Mouse (Mus musculus) common myeloid progenitor, adult 5-6 weeks (primary cell): ENCODE measurements around the gene Cphx3. TPM values are rescaled to one million over a fixed set of nuclear protein-coding genes. Genes with fewer than 3 reads are reported as not detected.
"Not testable (repeated sequence)": the region's sequence is repeated elsewhere in the genome, so short reads cannot be mapped to it uniquely, and the experiment has no call there.

Experiments used
- ATAC-seq: replicated peaks from 2 replicates; pipeline ENCODE4 v1.8.0; 2016; ENCODE audit warnings: low read depth, mild to moderate bottlenecking, moderate TSS enrichment, inconsistent platforms; ENCODE audit not compliant: poor library complexity, severe bottlenecking
- total RNA-seq: library from RNA; stranded (forward); fragments of 200-1000, 187-1606 nt; gene quantifications from 2 replicates; pipeline ENCODE4 v1.2.3, GENCODE M21; 2017

Cphx3 gene
- not detected in 2 replicates for total RNA-seq

DNA sequence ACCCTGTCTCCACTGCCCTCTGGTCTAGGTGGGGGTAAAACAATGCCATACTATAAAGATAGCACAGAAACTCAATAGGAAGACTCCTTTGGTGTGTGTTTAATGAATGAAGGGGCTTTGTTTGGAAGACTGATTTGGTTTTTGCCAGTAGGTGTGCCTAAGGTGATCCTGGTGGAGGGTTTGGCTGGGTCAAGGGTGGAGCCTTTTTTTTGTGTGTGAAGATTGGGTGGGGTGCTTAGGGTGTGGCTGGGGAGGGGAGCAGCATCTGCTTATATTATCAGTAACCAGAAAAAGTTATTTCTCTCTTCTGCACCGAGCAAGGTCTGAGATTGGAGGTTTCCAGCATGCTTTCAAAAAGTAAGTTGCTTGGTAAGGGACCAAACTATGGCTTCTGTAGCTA, at the start of gene Cphx3:
Gene Cphx3, plus strand, starts transcription at position 301 of the 400 bp plus-strand sequence.
- ATAC-seq, result not testable (repeated sequence)

DNA sequence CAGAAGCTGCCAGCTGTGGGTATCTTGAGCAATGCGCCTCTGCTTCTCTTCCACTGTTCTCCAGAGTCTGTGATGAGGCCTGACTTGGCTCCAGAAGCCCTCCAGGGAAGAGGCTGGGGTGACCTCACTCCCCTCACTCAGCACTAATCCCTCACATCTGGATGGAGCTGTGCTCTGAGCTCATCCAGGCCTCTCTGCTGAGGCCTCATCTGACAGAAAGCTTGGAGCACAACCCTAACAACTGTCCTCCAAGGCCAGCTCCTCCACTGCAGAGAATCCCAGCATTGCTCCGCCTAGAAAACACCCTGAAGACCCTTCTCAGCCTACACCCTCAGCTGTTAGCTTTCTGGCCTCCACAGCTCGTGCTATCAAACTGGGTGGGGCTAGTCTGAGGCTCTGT, 47.7 kb upstream of the Cphx3 start:
- ATAC-seq, result not testable (repeated sequence)

DNA sequence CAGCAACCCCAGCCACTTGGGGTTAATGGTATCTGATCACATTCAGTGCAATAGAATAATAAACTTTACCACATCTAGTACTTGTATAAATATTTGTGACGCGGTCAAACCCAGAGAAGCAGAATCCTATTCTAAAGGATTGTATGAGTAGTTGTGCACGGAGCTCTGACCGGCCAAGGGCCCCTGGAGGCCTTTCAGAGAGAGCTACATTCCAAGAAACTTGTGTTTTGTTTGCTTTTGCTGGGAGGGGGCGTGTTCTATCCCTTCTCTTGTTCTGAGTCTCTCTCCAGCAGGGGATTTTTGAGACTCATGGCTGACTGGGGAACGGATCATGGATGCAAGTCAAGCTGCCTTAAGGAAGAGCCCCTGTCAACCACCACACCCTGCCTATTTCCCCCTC, 46.7 kb upstream of the Cphx3 start:
- ATAC-seq, result not testable (repeated sequence)

DNA sequence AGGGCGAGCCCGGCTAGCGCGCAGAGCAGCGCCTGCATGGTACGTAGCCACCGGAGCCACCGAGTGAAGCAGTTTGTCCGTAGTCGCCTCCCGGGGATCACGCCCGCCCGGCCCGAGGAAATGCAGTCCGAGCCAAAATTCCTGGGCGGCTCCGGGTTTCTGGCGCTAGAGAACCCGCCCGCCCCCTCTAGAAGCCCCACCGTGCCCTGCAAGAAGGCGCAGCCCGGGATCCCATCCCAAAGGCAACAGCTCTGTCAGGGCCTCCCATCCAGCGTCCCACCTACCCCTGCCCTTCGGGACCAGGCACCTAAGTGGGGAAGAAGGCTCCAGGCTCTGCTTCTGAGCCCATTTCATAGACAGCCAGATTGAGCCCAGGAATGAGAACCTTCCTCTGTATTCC, 39.5 kb upstream of the Cphx3 start, which contains the start of gene Gm9780:
Gene Gm9780, minus strand, starts transcription at position 101 of the 400 bp plus-strand sequence.
- ATAC-seq, result not testable (repeated sequence)

DNA sequence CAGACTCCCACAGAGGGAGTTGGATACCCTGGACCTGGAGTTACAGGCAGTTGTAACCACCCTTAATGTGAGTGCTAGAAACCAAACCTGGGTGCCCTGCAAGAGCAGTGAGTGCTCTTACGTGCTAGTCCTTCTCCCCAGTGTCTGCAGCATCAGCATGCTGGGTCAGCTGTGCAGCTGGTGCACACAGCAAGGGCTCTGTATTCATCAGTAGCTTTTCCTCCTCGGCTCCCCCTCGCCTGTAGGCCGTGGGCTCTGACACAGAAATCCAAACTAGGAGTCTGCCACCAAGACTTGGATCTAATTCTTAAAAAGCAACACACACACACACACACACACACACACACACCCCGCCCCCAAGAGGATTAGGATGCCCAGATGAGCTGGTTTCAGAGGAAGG, 37.1 kb upstream of the Cphx3 start:
- ATAC-seq, result not testable (repeated sequence)

DNA sequence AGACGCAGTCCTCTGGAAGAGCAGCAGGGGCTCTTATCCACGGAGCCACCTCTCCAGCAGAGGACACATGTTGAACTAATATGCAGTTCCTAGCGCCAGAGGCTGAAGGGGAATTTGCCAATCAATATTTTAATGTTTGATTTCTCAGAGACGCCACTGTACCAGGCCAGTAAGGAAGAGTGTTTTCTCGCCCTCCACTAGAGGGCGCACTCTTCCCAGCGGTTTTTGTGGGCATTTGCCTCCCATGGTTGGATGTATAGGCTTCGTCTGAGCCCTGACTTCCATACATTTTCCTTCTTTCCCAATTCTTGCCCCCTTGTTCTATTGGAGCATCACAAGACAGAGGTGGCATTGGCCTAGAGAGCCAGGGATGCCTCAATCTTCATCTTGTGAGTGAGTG, 35.1 kb upstream of the Cphx3 start:
- ATAC-seq, result peak; percentile 84

DNA sequence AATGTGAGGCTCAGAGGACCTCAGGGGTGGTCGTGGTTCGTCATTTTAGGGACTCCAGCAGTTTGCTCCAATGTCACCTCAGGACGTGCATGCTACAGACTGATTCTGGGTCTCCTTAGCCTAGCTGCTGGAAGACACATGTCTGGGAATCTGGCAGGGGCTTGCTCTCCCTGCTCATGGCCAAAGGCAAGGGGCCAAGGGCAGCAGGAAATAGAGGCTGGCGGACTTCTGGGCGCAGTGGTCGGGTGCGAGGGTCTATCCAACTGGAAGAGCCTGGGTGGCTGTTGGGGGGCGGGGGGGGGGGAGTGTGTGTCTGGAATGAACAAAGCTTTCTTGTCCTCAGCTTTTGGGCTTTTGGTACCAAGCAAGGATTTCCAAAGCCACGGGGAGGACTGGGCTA, 33.3 kb upstream of the Cphx3 start:
- not testable (repeated sequence) for ATAC-seq

DNA sequence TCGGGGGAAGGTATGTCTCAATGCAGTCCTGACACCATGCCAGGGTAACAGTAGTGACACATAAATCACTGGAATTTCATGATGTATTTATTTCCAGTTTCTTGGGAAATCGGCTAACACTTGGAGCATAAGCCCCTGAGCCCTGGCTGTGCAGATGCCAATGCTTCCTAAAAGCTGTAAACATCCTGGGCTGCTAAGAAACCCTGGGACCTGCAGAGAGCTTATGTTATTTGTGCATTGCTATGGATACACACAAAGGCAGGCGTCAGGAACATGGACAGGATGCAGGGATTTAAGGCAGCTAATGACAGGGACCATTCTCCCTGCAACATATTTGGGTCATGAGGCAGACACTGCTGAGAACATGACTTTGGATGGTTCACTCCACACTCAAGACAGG, 23.9 kb upstream of the Cphx3 start:
- not testable (repeated sequence) for ATAC-seq

DNA sequence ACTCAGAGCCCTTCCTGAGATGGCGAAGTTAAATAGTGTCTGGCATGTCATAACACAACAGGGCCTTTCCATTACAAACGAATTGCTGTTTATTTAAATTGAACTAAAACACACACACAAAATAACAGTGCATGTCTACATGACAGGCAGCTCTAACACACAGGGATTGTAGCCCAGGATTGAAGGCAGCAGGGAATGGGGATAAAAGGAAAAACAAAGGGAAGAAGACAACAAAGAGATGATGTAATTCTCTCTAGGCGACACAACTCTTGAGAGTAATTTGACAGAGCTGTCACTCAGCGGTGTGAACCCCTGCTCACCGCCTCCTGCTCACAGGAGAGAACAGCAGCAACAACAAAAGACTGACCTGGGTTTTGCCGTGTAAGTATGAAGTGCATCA, 22.7 kb upstream of the Cphx3 start:
- not testable (repeated sequence) for ATAC-seq

DNA sequence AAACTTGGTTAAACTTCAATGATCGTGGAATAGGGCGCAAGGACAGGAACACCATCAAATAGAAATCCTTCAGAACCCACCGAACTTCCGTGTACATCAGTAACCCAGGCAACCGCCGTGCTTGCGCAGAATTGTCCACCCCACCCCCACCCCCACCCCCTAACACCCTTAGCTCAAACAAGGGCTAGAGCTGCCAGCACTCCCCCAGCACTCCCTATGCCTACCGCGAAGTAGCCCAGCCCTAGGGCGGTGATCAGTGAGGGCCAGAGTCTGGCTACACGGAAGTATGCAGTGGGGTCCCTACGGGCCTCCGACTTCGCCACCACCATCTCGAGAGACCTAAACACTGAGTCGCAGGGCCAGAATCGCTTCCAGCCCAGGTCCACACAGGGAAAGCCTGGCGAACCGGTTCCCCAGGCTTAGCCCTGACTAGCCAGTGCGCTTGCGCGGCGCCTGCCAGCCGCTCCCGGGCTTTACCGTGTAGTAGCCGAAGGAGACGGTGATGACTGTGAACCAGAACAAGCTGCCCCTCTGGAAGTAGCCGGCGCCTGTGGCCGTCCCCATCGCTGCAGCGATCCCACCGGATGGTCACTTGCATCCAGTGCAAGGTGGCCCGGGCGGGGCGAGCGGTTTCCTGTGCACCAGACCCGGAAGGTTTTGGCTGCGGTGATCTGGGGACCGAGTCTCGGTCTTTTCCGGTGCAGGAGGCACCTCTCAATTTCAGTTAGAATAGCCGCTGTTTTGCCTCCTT, 15.3 kb upstream of the Cphx3 start:
- peak; percentile 76 for ATAC-seq

DNA sequence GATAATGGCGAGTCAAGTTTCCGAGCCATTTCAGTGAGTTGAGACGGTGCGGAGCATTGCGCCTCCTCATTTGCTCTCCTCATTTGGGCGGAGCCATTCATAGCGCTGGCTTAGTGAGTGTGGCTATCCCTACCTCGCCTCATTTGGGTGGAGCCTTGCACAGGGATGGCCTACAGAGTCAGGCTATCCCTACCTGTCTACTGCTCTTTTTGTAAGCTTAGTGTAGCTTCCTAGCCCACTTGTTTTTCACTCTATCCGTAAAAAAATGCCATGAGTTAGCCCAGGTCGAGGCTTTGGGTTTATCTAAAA, 14.8 kb upstream of the Cphx3 start, which contains the start of gene Tmem254c:
Gene Tmem254c, minus strand, starts transcription at position 31 of the 309 bp plus-strand sequence.
- peak; percentile 91 for ATAC-seq

DNA sequence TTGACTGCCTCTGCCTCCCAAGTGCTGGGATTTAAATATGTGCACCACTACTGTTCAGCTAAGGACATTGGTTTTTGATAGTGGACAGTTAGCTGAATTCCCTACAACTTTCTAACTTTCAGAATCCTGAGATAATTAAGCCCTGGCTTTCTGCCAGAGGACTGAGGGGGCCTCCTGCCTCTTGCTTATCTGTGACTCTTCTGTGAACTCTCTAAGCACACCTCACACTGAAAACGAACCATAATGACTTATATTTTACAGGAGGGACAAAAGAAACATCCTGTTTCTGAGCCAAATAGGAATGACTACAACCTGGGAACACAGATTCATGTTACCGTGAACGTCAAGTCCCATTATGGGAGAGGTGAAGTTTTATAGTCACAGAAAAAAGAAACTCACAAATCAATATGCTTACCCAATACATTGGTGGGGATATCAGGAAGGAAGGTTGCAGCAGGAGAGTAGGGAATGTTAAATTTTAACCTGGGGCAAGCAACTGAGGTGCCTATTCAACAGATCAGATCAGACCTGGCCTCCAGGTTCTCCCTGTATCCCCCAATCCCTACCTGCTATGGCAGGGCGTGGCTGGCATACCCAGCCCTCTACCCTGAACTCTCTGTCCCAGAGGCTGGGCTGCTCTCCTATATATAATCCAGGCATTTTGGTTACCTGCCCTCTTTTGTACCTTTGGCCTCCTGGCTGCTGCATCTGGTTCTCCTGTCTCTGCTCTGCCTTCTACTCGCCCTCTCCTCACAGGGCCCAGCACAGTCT, 5.3 kb upstream of the Cphx3 start:
- ATAC-seq, result not testable (repeated sequence)

DNA sequence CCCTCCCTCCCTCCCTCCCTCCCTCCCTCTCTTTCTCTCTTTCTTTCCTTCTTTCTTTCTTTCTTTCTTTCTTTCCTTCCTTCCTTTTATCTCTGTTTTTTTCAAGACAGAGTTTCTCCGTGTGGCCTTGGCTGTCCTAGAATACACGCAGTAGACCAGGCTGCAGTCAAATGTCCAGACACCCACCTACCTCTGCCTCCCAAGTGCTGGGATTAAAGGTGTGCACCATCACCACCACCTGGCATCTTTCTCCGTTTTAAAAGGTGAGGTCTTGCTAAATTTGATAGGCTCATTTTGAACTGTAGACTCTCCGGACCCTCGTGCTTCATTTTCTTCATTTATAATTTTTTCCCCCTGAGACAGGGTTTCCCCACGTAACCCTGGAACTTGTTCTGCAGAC, 881 bp upstream of the Cphx3 start, which contains the start of gene Cphx2:
Gene Cphx2, plus strand, starts transcription at position 301 of the 400 bp plus-strand sequence.
- ATAC-seq, result not testable (repeated sequence)

DNA sequence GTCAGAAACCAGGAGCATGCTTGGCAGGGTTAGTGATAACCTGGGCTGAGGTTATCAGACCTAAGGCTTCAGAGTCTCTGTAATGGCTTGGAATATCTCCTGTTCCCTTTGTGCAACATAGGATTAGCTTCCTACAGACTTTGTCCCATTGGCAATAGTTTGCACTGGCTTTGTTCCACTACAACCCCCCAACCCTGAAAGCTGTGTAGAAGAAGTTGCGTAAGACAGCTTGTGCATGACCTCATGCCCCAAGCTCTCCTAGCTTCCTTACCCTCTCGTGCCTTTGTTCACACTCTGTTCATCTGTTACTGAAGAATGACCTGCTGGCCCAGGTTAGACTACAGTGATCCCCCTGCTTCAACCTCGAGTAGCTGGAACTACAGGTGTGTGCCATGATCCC, 15.5 kb downstream of the Cphx3 start:
- not testable (repeated sequence) for ATAC-seq

DNA sequence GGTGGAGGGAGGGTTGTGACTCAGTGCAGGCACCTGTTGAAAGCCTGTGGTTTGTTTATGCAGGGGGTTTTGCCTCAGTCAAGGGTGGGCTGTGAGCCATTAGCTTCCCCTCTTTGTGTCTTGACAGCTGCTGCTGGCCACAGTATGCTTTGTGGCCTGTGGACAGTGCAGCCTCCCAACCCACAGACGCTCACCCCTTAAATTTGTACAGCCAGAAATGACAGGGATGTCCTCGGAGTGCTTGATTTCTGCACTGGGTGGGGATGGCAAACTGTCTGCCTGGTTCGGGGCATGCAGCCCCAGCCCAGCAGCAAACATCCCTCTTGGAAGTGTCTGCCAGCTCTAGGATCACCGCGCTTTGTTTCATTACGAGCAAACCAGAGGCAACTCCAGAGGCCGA, 36.1 kb downstream of the Cphx3 start, which contains the start of gene Duxbl2:
Gene Duxbl2, plus strand, starts transcription at position 200 of the 400 bp plus-strand sequence.
- ATAC-seq, result peak; percentile 36; the same call in 1 of the 2 replicates

DNA sequence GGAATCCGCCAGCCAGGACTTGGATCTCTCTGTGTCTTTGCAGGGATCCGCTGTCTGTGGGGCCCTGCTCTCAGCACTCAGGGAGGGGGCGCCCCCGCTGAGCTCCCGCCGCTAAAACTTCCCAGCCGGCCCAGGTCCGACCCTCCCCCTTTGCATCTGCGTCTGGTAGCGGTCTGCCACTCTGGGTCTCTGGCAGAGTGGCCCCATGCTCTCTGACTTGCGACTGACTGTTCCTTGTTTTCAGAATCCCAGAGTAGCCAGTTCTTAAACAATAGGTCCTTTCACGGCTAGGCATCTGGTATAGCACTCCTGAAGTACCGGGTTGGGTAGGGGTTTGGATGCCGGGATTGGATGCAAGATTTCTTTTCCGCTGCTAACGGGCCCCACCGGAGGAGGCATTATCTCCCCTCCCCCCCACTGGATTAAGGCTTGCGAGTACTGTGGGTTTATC, 36.5 kb downstream of the Cphx3 start:
- ATAC-seq, result peak; percentile 47

DNA sequence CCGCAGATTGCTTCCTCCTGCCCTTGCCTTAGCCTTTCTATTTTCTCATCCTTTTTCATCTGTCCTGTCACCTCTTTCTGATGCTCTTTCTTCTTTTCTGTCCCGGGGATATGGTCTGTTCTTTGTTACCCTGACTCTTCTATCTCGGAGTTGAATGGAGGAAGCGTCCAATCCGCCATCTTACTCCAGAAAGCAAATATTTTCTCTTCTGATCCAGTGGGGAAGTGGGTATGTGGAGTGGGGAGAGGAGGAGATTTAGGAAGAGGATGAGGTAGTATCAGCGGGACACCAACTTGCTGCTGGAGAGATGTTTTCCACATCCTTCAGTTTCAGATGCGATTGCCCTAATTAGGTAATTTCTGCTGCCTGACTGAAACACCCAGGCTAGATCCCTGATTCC, 37.0 kb downstream of the Cphx3 start:
- not testable (repeated sequence) for ATAC-seq

DNA sequence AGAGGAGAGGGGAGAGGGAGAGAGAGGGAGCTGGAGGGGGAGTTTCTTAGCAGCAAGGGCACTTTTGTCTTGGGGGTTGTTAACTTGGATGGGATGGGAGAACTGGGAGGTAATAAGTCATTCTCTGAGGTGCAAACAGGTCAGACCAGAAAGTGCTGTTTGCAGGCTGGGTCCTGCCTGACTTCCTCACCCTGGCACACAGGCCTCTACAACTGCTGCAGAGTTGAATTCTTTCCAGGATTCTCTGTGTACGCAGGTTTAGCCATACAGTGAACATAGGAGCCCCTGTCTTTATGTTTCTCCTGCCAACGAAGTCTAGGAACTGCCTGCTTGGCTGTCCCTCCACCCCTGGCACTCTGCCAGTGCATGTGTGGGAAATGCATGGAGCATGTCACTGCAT, 65.0 kb downstream of the Cphx3 start:
- ATAC-seq, result not testable (repeated sequence)

DNA sequence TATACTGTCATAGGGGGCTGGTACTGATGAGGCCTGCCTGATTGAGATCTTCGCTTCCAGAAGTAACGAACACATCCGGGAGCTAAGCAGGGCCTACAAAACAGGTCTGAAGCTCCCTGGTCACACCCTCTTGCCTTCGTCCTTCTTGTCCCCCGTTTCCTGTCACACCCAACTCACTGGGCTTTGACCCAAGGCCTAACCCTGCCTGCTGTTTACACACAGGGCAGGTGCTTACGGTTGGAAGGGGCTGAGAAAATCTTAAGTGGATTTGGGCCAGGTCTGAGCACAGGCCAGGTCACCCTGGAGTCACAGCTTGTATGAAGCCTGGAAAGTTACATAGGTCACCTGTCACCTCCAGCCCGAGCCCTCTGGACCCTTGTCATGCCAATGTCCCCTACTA, 73.9 kb downstream of the Cphx3 start:
- not testable (repeated sequence) for ATAC-seq

DNA sequence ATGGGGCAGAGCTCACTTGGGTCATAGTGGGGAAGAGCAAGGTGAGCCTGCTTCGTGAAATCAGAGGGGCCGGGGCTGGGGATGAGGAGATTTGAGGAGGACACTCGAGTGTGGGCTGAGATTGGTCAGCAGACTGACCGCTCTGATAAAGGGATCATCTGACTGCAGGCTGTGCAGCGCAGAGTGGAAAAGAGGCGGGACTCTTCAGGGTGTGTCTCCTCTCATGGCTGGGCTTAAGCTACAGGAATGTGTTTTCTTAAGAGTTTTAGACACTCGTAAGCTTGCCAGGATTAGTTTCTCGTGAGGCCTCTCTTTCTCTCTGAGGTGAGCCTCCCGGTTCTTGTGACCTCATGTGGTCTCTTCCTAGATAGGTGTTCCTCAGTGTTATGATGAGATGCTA, 79.1 kb downstream of the Cphx3 start:
- not testable (repeated sequence) for ATAC-seq

DNA sequence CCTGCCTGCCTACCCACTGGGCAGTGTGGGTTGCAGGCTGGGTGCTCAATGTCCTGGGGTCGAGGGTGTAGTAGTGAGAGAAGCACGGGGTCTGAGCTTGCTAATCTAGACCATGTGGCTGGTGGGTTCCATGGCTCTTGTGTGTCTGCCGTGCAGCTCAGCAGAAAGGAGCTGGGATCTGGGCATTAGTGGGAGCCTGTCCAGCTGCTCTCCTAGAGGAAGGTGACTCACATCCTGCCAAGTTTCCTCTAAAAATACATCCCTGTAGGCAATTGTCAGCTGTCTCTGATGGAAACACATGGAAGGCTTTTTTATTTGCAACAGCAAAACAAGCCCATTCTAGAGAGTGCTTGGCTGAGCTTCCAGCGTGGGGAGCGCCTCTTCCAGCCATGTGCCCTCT, 80.3 kb downstream of the Cphx3 start:
- ATAC-seq, result not testable (repeated sequence)
